Mouse (Mus musculus): ENCODE measurements around the gene Tmem245.
"Not testable (repeated sequence)": the region's sequence is repeated elsewhere in the genome, so short reads cannot be mapped to it uniquely, and the experiment has no call there.

GRCm38 (mm10) chr4:56870541-56870940 is 76.7 kb downstream of the Tmem245 start:
- TF ChIP-seq CTCF, EP300 (IDR thresholded peaks at IDR 0.05; ENCODE audit: low read depth): not testable (repeated sequence)
